Mouse (Mus musculus) embryo, embryonic 11 days (tissue): ENCODE results near the gene Pwp2.
"Not testable (repeated sequence)": the region's sequence is repeated elsewhere in the genome, so short reads cannot be mapped to it uniquely, and the experiment has no call there.

Source experiments
- DNase-seq: peaks from one replicate; pipeline ENCODE4 v3.0.0-alpha.2; 2015

The Pwp2 gene

DNA sequence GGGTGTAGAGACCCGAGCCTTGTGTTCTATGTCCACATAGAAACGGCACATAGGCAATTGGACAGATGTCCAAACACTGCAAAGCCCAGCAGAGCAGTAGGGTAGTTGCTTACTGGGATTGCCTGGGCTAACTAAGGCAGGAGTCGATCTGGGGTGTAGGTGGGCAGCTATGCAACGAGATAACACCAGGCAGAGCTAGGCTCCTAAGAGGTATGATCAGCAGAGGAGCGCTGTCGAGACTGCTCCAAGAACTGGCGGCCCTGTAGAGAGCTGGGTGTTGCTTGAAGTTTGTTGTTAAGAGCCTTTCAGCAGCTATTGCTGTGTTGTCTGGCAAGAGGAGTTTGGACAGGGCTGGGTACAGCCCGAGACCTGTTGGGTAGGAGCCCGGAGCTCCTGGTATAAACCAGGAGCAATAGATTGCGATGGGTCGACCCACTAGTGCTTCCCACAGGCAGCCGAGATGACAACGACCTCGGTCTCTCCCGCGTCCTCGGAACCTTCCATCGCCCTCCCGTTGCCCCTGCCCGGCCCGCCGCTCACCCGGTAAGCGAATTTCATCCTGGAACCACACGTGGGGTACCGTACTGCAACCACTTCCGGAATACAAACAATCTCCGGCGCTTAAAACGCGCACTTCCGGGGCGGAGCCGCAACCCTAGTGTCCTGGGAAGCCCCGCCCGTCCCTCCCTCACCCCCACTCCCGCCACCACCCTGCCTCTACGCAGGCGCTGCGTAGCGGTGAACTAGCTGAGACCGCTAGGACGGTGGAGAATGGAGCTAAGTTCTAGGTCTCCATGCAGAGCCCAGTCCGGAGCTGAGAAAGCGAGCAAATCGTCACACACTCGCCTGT, at the start of gene Pwp2:
TSS of gene Pwp2 (minus strand) at position 619 of the 850 bp plus-strand sequence.
- peak; percentile 98 for DNase-seq

- no peak for DNase-seq
Observed at GRCm38 (mm10) chr10:78233756-78234155, 48.8 kb upstream of the Pwp2 start.

DNA sequence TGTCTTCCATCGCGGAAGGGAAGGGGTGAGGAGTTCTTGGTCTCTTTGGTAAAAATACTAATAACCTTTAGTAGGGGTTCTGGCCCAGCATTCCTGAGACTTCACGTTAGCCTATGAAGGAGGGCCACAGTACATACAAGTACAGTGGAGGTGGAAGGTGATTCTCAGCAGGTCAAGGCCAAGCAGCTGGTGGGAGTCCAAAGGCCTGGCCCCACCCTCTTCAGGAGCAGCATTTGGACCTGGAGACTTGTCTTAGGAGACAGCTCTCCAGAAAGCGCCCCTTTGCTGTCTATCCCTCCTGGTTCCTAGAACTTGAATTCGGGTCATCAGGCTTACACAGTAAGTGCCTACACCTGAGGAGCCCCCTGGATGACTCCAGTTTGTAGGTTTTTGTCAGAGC, 48.2 kb upstream of the Pwp2 start:
- DNase-seq, result no peak

GRCm38 (mm10) chr10:78232301-78232980, 47.5 kb upstream of the Pwp2 start:
- DNase-seq, result no peak

- no peak for DNase-seq
Observed at GRCm38 (mm10) chr10:78228560-78228928, 43.6 kb upstream of the Pwp2 start.

GRCm38 (mm10) chr10:78227875-78228559, 43.1 kb upstream of the Pwp2 start:
- DNase-seq, result no peak

GRCm38 (mm10) chr10:78224136-78224535, 39.2 kb upstream of the Pwp2 start:
- DNase-seq, result no peak

DNA sequence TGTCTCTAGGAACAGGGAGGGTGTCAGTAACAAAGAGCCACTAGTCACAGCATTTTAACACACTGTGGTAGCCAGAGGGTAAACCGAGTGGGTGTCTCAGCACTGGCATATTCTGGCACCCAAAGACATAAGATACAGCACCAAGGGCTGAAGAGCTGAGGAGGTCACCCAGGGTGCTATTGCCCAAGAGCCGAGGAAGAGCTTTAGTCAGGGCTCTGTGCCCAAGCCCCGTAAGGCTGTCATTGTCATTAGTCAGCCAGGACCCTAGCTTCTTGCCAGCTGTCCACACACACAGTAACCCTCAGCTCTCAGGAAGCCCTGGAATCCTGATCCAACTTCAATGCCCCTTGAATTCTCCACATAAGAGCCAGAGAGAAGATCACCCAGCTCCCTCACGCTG, 38.0 kb upstream of the Pwp2 start:
- DNase-seq, result no peak

- no peak for DNase-seq
Observed at GRCm38 (mm10) chr10:78221315-78221714, 36.4 kb upstream of the Pwp2 start.

DNA sequence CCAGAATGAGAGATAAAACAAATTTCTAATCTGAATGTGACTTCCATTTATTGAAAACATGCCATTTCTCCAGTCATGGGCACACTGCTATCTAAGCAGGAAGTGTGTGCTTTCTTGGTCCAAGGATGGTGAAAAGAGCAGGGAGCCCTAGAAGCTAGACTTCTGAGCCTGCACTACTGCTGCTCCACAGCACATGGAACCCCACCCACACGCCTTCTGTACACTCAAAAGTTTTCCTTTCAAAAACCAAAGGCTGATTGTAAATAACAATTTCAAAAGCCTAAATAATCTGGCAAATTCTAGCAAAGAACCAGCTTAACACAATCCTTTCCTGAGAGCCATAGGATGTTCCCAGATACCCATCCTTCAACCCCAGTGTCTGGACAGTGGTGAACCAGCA, 34.6 kb upstream of the Pwp2 start:
- DNase-seq, result no peak

- DNase-seq, result no peak
Observed at GRCm38 (mm10) chr10:78218576-78218975, 33.6 kb upstream of the Pwp2 start.

DNA sequence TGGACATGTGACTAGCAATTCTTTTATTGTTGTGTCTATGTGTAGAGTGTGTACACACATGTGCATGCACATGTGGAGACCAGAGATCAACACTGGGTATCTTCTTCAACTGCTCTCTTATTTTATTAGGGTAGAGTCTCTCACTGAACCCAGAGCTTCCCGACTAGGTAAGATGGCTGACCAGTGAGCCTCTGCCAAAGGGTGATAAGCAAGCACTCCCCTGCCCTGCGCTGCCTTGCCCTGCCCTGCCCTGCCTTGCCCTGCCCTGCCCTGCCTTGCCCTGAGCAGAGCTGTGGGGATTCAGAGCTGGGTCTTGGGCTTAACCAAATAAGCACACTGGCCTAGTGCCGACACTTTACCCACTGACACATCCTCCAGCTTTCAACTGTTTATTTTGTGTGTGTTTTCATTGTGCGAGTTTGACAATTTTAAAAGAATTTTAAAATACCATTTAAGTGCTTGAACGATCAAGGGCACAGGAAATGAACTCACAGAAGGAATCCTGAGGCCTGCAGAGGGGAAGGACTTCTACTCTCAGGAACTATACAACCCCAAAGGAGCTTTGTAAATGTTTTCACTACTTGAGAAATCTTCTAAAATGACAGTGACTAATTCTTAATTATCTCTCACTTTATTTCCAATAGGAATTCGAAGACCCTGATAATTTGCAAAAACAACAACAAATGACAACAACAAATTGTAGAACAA, 31.6 kb upstream of the Pwp2 start:
- DNase-seq, result no peak

GRCm38 (mm10) chr10:78214371-78214770, 29.4 kb upstream of the Pwp2 start:
- DNase-seq, result no peak

- peak; percentile 6 for DNase-seq
Observed at GRCm38 (mm10) chr10:78211311-78211710, 26.4 kb upstream of the Pwp2 start.

DNA sequence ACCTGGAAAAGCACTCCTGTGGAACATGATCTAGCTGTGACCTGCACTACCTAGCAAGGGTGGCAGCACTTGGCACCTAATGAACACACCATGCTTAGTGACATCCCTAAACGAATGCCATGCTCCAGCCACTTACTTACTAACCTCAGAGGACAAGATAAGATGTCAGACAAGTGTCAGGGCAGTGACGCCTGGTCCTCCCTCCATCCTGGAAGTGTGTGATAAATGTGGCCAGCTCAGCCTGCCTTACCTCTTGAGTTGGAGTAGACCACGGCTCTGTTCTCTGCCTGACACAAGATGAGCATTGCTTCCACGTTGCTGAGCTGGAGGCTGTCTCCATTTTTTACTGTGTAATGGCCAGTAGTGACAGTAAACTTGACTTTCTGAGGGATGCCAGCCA, 16.2 kb upstream of the Pwp2 start:
- no peak for DNase-seq

DNA sequence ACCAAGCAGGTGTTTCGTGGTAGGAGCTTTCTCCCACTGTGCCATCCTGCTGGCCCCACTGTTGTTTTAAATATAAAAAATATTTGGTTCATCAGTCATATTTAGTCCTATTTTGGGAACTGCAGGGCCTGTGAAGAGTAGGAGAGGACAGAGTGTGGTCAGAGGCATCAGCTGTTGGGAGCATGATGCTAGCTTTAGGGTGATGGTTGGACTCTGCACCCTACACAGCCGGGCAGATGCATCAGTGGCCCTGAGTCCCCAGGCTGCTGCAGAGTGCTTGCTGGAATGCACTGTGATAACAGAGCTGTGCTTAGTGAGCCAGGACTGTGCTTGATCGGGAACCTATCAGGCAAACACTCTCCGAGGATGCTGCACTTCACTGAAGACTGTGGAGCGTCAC, 8.0 kb upstream of the Pwp2 start:
- no peak for DNase-seq

- not testable (repeated sequence) for DNase-seq
Observed at GRCm38 (mm10) chr10:78186076-78186475, 1.1 kb upstream of the Pwp2 start.

DNA sequence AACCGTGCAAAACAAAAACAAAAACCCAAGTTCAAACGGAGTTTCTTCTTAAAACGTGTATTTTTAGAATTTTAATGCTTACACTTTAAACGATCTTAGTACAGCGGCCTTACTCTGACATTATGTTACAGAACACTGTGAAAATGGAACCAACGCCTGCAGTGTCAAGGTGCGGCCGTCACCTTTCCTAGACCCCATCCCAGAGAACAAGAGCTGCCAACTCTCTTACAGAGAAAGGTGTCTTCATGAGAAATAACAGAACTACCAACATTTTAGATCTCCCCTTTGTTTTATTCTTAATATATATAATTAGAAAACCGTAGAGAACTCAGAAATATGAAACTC, 404 bp upstream of the Pwp2 start:
- no peak for DNase-seq

DNA sequence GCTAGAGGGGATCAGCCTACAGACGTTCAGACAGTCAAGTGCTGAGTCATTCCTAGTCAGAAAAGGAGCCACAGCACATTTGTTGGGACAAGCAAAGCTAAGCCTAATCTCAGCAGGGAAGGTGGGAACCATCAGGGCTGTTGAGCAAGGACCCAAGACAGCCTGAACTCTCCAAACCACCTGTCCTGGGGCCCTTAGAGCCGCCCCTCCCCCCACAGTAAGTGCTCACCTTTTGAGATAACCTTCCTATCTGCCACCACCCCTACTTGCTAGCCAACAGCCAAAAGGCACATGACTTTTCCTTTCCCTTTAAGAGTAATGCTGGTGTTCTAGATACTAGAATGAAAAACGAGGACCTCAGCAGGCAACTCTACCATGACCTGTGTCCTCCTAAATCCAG, 1.4 kb downstream of the Pwp2 start:
- DNase-seq, result no peak

- DNase-seq, result no peak
Observed at GRCm38 (mm10) chr10:78182321-78182720, 2.6 kb downstream of the Pwp2 start.

DNA sequence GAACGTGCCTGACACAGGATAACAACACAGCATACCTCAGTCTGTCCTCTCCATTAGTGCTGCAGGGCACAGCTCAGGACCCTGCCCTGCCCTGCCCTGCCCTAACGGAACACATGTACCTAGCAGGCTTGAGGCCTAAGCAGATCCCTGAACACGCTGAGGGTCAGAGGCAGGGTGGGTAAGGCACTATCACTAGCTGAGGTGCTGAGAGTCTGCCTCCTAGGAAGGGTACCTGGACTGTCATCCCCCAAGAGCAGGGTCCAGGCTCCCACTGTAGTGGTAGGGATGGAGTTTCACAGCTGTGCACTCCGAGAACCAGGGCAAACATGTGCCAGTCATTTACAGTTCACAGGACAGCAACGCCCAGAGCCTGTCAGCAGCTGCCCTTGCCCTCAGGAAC, 10.5 kb downstream of the Pwp2 start:
- DNase-seq, result no peak

GRCm38 (mm10) chr10:78171581-78171980, 13.4 kb downstream of the Pwp2 start:
- no peak for DNase-seq

DNA sequence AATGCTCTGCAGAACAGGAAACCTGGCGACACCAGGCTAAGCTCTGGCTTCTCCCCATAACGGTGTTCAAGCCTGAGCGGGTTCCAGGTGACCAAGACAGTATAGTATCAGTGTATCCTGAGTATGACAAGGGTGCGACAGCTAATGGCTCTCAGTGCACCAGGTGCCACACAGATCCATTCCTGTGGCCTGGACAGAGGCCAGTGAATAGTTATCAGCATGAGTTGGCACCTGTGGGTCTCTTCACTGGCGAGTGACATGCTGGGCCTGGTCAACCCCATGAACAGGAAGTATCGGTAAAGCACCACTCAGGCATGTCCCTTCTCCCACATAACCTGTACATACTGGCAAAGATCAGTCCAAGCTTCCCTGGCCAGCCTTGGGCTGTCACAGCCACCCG, 13.9 kb downstream of the Pwp2 start:
- no peak for DNase-seq
